Mouse (Mus musculus) cortical plate, adult 2 months (tissue): ENCODE measurements around the gene Fam173a.

Experiments used
- CTCF ChIP-seq: fragments of 200-500 bp; IDR thresholded peaks from 2 replicates; pipeline ENCODE4 v1.5.1; 2011; ENCODE audit warnings: mild to moderate bottlenecking, control low read depth, low read length; ENCODE audit not compliant: insufficient read depth; ENCODE audit errors: extremely low read depth
- POLR2A ChIP-seq: fragments of 200-500 bp; IDR thresholded peaks from 2 replicates; pipeline ENCODE4 v1.6.1; 2011; ENCODE audit warnings: mild to moderate bottlenecking, low read length, control low read depth; ENCODE audit not compliant: insufficient read depth; ENCODE audit errors: extremely low read depth

- TF ChIP-seq CTCF (no peak), POLR2A (no peak)
These were observed 48.9 kb downstream of the Fam173a start for GRCm38 (mm10) chr17:25743831-25744230.
